ENCODE assay signal across 31 mouse cellular contexts in genomic region chr6:26766846-26767245, GRCm38 (mm10).
A peak's percentile ranks its signal among the peaks of the same experiment; 100 is the strongest.
DNase-seq lines count a peak whose midpoint lies in the region; ATAC-seq and TF ChIP-seq lines count a peak whose summit lies in the region.
"Had no signal": no experiment of that assay in that cellular context is flagged by ENCODE, and none has a peak within 500 bp of the region (broad histone marks: within the 10 kb centered on the region; RNA-seq: fewer than 3 reads in every experiment).

No protein-coding gene starts in this region.

- no peaks in the 10 kb centered on the region for H3K36me3 ChIP-seq in G1E (replicated peaks)
- H3K36me3 ChIP-seq: embryonic facial prominence, embryonic 13.5 days; heart, embryonic 13.5 days; hindbrain, embryonic 10.5 days; hindbrain, embryonic 15.5 days; midbrain, embryonic 12.5 days; neural tube, embryonic 13.5 days had no signal

- peak; percentile 86 for DNase-seq in heart, adult 11 months
- no peak for DNase-seq in heart, adult 8-10 months (ENCODE audit: low spot score)
- peak; percentile 29 for DNase-seq in A20 (ENCODE audit: low read depth, low spot score)
- DNase-seq in G1E (ENCODE audit: low spot score): no peak
- no peak for DNase-seq in ovary, postnatal 14 days (ENCODE audit: low spot score)
- DNase-seq in frontal cortex, postnatal 10 days (ENCODE audit: low spot score in 2 of 2): no peak
- no peak for DNase-seq in kidney, adult 9 months
- DNase-seq: adrenal gland, postnatal 14 days; cerebellum, adult 11-12 months; cerebellum, adult 9-11 months; gastrocnemius, postnatal 25 days; heart, postnatal 10 days; kidney, adult 2 months; kidney, postnatal 4 days; layer of hippocampus, postnatal 36 days; liver; lung, adult 2 months; lung, postnatal 10 days; right cerebral cortex, postnatal 14 days; thymus, adult 18-20 months; thymus, postnatal 25 days had no signal

- no peaks in the 10 kb centered on the region for H3K4me1 ChIP-seq in G1E (ENCODE audit: insufficient read depth, low read depth, low read length)
- H3K4me1 ChIP-seq: embryonic facial prominence, embryonic 13.5 days; heart, embryonic 13.5 days; hindbrain, embryonic 10.5 days; hindbrain, embryonic 15.5 days; midbrain, embryonic 12.5 days; neural tube, embryonic 13.5 days had no signal

- TF ChIP-seq CTCF in G1E (IDR thresholded peaks at IDR 0.05; ENCODE audit: low read depth, low read length): no peak

- ATAC-seq in G1E (ENCODE audit: extremely low read depth, insufficient number of reproducible peaks, low FRiP score, poor library complexity, severe bottlenecking): peak; percentile 83
- ATAC-seq in hematopoietic stem cell, adult 5-6 weeks (replicated peaks in 1 of 2; ENCODE audit: insufficient read depth in 1 of 2, low FRiP score in 2 of 2, low TSS enrichment in 1 of 2, low read depth in 1 of 2, poor library complexity in 2 of 2, severe bottlenecking in 2 of 2): peak; percentile 95 to 98
- ATAC-seq: Patski had no signal

- H3K27me3 ChIP-seq in G1E (ENCODE audit: insufficient read depth, low read length): no peaks in the 10 kb centered on the region
- H3K27me3 ChIP-seq: embryonic facial prominence, embryonic 13.5 days; heart, embryonic 13.5 days; hindbrain, embryonic 15.5 days; midbrain, embryonic 12.5 days; neural tube, embryonic 13.5 days; Patski had no signal

- H3K4me3 ChIP-seq in G1E (ENCODE audit: low read depth, low read length): no peak overlapping the region
- H3K4me3 ChIP-seq: embryonic facial prominence, embryonic 13.5 days; heart, adult 2 months; heart, embryonic 13.5 days; hindbrain, embryonic 10.5 days; hindbrain, embryonic 15.5 days; midbrain, embryonic 12.5 days; myocyte; neural tube, embryonic 13.5 days had no signal

- H3K9me3 ChIP-seq in G1E (replicated peaks): no peaks in the 10 kb centered on the region
- H3K9me3 ChIP-seq: embryonic facial prominence, embryonic 13.5 days; heart, embryonic 13.5 days; hindbrain, embryonic 10.5 days; hindbrain, embryonic 15.5 days; midbrain, embryonic 12.5 days; neural tube, embryonic 13.5 days had no signal

Comparison
In these comparisons a context has a peak if more than half of its experiments do, and no peak if none do; other contexts are left out.
1. DNase-seq: peak in heart, adult 11 months (single experiment) and A20 (single experiment); none in heart, adult 8-10 months (single experiment), G1E (single experiment), ovary, postnatal 14 days (single experiment), frontal cortex, postnatal 10 days (0 of 2) and kidney, adult 9 months (single experiment).